Mouse (Mus musculus): ENCODE measurements around the gene Ppp1r2. TPM values are rescaled to one million over a fixed set of nuclear protein-coding genes. Genes with fewer than 3 reads are reported as not detected.
A peak's percentile ranks its signal among the peaks of the same experiment; 100 is the strongest.

The Ppp1r2 gene
- total and polyA plus RNA-seq, 3 experiments = 33.8 to 75.4 (median 62.4) TPM

DNA sequence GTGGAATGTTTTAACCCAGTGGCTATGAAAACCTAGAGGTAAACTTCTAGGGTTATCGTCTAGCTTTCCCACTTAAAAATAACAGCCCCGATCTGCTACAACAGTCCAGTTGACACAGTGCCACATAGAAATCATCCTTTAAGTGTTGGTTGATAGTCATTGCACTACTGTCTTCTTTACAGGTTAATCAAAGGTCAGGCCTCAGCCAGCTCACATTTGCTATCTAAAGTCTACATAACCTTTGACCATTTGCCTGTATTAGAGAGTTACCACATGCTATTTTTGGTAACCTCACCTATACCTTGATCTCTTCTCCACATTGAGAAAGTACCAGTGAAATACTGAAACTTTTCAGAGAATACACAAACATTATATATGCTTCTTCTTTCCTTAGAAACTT, 73.4 kb downstream of the Ppp1r2 start:
- Histone ChIP-seq H3K27ac (ENCODE audit: insufficient read depth, low read depth) (no peak overlapping the region), H3K9ac (ENCODE audit: insufficient read depth, low read depth) (peak overlapping the region; percentile 37; the same call in 1 of the 2 replicates), H3K79me2 (replicated peaks; ENCODE audit: control insufficient read depth, extremely low read depth, insufficient read depth, poor library complexity, severe bottlenecking) (peaks cover 24% of the 10 kb centered on the region), H3K27me3 (replicated peaks) (no peaks in the 10 kb centered on the region), H3K9me3 (replicated peaks; ENCODE audit: low read length) (no peaks in the 10 kb centered on the region), H3K4me2 (ENCODE audit: insufficient read depth, low read depth, poor library complexity, severe bottlenecking) (peak overlapping the region; percentile 47), H3K4me1 (ENCODE audit: control insufficient read depth in 1 of 2, insufficient read depth in 2 of 2) (peaks cover 12 to 45% of the 10 kb centered on the region in 2 experiments; a peak in 3 of 4 replicates), H3K4me3 (replicated peaks in 1 of 3; ENCODE audit: low read depth in 2 of 3, low read length in 2 of 3, poor library complexity in 1 of 3) (peak overlapping the region in 1 of 3 experiments; percentile 83), H3K36me3 (replicated peaks in 1 of 2; ENCODE audit: control insufficient read depth in 1 of 2, insufficient read depth in 1 of 2, low read length in 1 of 2) (peaks cover 0 to 7% of the 10 kb centered on the region in 2 experiments)
- TF ChIP-seq MYC (IDR thresholded peaks at IDR 0.05; ENCODE audit: low read depth, low read length) = no peak
- TF ChIP-seq CHD1 (IDR thresholded peaks at IDR 0.05; ENCODE audit: low read depth, low read length) = 0 out of 2 replicates have a peak, but pooled peaks have one; percentile 1
- in situ Hi-C loops (cut with MboI; ENCODE audit: low pct_ligation_motif_present, low pct_unique_long_range_greater_than_20kb, low sequenced_read_pairs) = no loop called here
- dilution Hi-C loops (cut with MboI; ENCODE audit: extremely low pct_ligation_motif_present, extremely low pct_unique_long_range_greater_than_20kb, low sequenced_read_pairs) = no loop called here
- no peak for DNase-seq (ENCODE audit: extremely low read depth)

Other genes starting within 250 kb of the Ppp1r2 start
- 21.5 and 23.8 TPM in 2 replicates for gene Xxylt1, start 193.8 kb downstream of the Ppp1r2 start, total RNA-seq (2012; rRNA removed)
- gene Xxylt1, start 193.8 kb downstream of the Ppp1r2 start, total RNA-seq (2014; rRNA removed) = 43.4 and 45.7 TPM in 2 replicates
- gene Xxylt1, start 193.8 kb downstream of the Ppp1r2 start, polyA plus RNA-seq (2012; ENCODE audit: insufficient read length, low read depth) = 27.4 and 35.1 TPM in 2 replicates
- gene Acap2, start 74.0 kb downstream of the Ppp1r2 start, total RNA-seq (2012; rRNA removed) = 28.9 and 31.5 TPM in 2 replicates
- 47.4 and 54.5 TPM in 2 replicates for gene Acap2, start 74.0 kb downstream of the Ppp1r2 start, total RNA-seq (2014; rRNA removed)
- gene Acap2, start 74.0 kb downstream of the Ppp1r2 start, polyA plus RNA-seq (2012; ENCODE audit: insufficient read length, low read depth) = 35.0 and 36.9 TPM in 2 replicates
- 0.17 and 0.21 TPM in 2 replicates for gene Apod, start 39.5 kb upstream of the Ppp1r2 start, total RNA-seq (2012; rRNA removed)
- 0.26 TPM in 1 of 2 replicates, not detected in the other for gene Apod, start 39.5 kb upstream of the Ppp1r2 start, total RNA-seq (2014; rRNA removed)
- gene Apod, start 39.5 kb upstream of the Ppp1r2 start, polyA plus RNA-seq (2012; ENCODE audit: insufficient read length, low read depth) = 0.55 TPM in 1 of 2 replicates, not detected in the other
- gene Bdh1, start 147.0 kb upstream of the Ppp1r2 start, total RNA-seq (2012; rRNA removed) = 37.9 and 44.4 TPM in 2 replicates
- gene Bdh1, start 147.0 kb upstream of the Ppp1r2 start, total RNA-seq (2014; rRNA removed) = 48.9 and 54.3 TPM in 2 replicates
- 110 and 117 TPM in 2 replicates for gene Bdh1, start 147.0 kb upstream of the Ppp1r2 start, polyA plus RNA-seq (2012; ENCODE audit: insufficient read length, low read depth)

All from CH12.LX (cell line).